Mouse (Mus musculus) midbrain, embryonic 11.5 days (tissue): ENCODE results near the gene Epc2. TPM values are rescaled to one million over a fixed set of nuclear protein-coding genes. Genes with fewer than 3 reads are reported as not detected.

Experiments used
- ATAC-seq: fragments of 200-750 bp; cut with Nextera tagmentation; 2 replicates; pipeline ENCODE4 v1.8.0; 2017; ENCODE audit warnings: moderate TSS enrichment, moderate library complexity; ENCODE audit not compliant: low FRiP score
- DNase-seq: peaks from one replicate; pipeline ENCODE4 v3.0.0; 2015; ENCODE audit warnings: low spot score; ENCODE audit errors: missing footprints
- H3K27ac ChIP-seq: fragments of 300-500 bp; sonication (generic); 2 replicates; pipeline ENCODE4 v1.5.1; 2014; ENCODE audit warnings: low read depth, low read length
- H3K27me3 ChIP-seq: fragments of 300-500 bp; sonication (generic); 2 replicates; pipeline ENCODE4 v1.6.1; 2014; ENCODE audit warnings: mild to moderate bottlenecking, low read length, moderate library complexity, mixed read lengths; ENCODE audit not compliant: control insufficient read depth, insufficient read depth
- H3K36me3 ChIP-seq: fragments of 300-500 bp; sonication (generic); 2 replicates; pipeline ENCODE4 v1.6.1; 2014; ENCODE audit warnings: mild to moderate bottlenecking, low read length, moderate library complexity, mixed read lengths; ENCODE audit not compliant: control insufficient read depth, insufficient read depth
- H3K4me1 ChIP-seq: fragments of 300-500 bp; sonication (generic); 2 replicates; pipeline ENCODE4 v1.6.1; 2014; ENCODE audit warnings: low read length; ENCODE audit not compliant: control insufficient read depth, insufficient read depth
- H3K4me2 ChIP-seq: fragments of 300-500 bp; sonication (generic); 2 replicates; pipeline ENCODE4 v1.6.1; 2014; ENCODE audit warnings: mild to moderate bottlenecking, moderate library complexity
- H3K4me3 ChIP-seq: fragments of 300-500 bp; sonication (generic); 2 replicates; pipeline ENCODE4 v1.5.1; 2014; ENCODE audit warnings: low read depth, low read length
- H3K9ac ChIP-seq: fragments of 300-500 bp; sonication (generic); 2 replicates; pipeline ENCODE4 v1.6.1; 2014; ENCODE audit warnings: low read length
- H3K9me3 ChIP-seq: fragments of 300-500 bp; sonication (generic); 2 replicates; pipeline ENCODE4 v1.6.1; 2016; ENCODE audit warnings: low read length; ENCODE audit not compliant: control insufficient read depth
- WGBS: fragments of 180-500 bp; shearing (Covaris S2); extraction: QIAGEN DNeasy Blood & Tissue Kit; methylation state at CpG from one replicate; pipeline ENCODE4 v1.1.7; 2014; 5-methylcytosine and 5-hydroxymethylcytosine counted together
- polyA plus RNA-seq: library from polyadenylated mRNA; unstranded; fragments of >200 nt; fragmentation: Nextera tagmentation; extraction: Ambion mirVana; gene quantifications from 2 replicates; pipeline ENCODE4 v1.2.1, GENCODE M21; 2014

The Epc2 gene
- 12.2 and 14.0 TPM in 2 replicates for polyA plus RNA-seq

GRCm38 (mm10) chr2:49450931-49451636 is at the start of gene Epc2:
Gene Epc2 (plus strand): TSS chr2:49451486.
- Histone ChIP-seq H3K27ac (peak within 1 kb of the TSS; percentile 99), H3K4me3 (peak within 1 kb of the TSS; percentile 92), H3K9ac (peak within 1 kb of the TSS; percentile 99), H3K9me3 (no peaks in the 10 kb centered on the region), H3K36me3 (no peaks in the 10 kb centered on the region), H3K4me2 (peak within 1 kb of the TSS; percentile 72), H3K27me3 (no peaks in the 10 kb centered on the region), H3K4me1 (peaks cover 4% of the 10 kb centered on the region; the same call in 1 of the 2 replicates)
- WGBS, result under 1% methylated on average over 64 of the region's 88 CpGs
- peak; percentile 86 for ATAC-seq
- peak; percentile 99 for DNase-seq

GRCm38 (mm10) chr2:49405954-49406353 is 45.3 kb upstream of the Epc2 start:
- WGBS, result 61% methylated on average over 2 of the region's 2 CpGs
- no peaks in the 10 kb centered on the region for H3K27me3 ChIP-seq
- H3K36me3 ChIP-seq, result no peaks in the 10 kb centered on the region
- H3K9me3 ChIP-seq, result no peaks in the 10 kb centered on the region
- no peak overlapping the region for H3K27ac ChIP-seq
- no peaks in the 10 kb centered on the region; the same call in 1 of the 2 replicates for H3K4me1 ChIP-seq
- H3K4me3 ChIP-seq, result no peak overlapping the region
- ATAC-seq, result no peak
- DNase-seq, result no peak
- H3K4me2 ChIP-seq, result no peak overlapping the region
- no peak overlapping the region for H3K9ac ChIP-seq

GRCm38 (mm10) chr2:49411685-49412084 is 39.6 kb upstream of the Epc2 start:
- Histone ChIP-seq H3K4me3 (no peak overlapping the region), H3K27ac (no peak overlapping the region), H3K9me3 (no peaks in the 10 kb centered on the region), H3K36me3 (no peaks in the 10 kb centered on the region), H3K9ac (no peak overlapping the region), H3K4me1 (no peaks in the 10 kb centered on the region), H3K27me3 (no peaks in the 10 kb centered on the region), H3K4me2 (no peak overlapping the region)
- no peak for DNase-seq
- no peak for ATAC-seq
- WGBS, result 87% methylated on average over 5 of the region's 5 CpGs

- no peak overlapping the region for H3K27ac ChIP-seq
- H3K36me3 ChIP-seq, result no peaks in the 10 kb centered on the region
- no peak overlapping the region for H3K4me3 ChIP-seq
- H3K9ac ChIP-seq, result no peak overlapping the region
- DNase-seq (no peak), ATAC-seq (no peak)
- H3K27me3 ChIP-seq, result no peaks in the 10 kb centered on the region
- no peak overlapping the region for H3K4me2 ChIP-seq
- H3K9me3 ChIP-seq, result no peaks in the 10 kb centered on the region
- WGBS, result 88% methylated on average over 6 of the region's 6 CpGs
- no peaks in the 10 kb centered on the region for H3K4me1 ChIP-seq
These were observed 38.7 kb upstream of the Epc2 start for GRCm38 (mm10) chr2:49412576-49412975.

- H3K9me3 ChIP-seq, result no peaks in the 10 kb centered on the region
- H3K27ac ChIP-seq, result no peak overlapping the region
- H3K36me3 ChIP-seq, result no peaks in the 10 kb centered on the region
- no peak overlapping the region for H3K4me3 ChIP-seq
- H3K9ac ChIP-seq, result no peak overlapping the region
- WGBS, result 74% methylated on average over 3 of the region's 3 CpGs
- ATAC-seq (no peak), DNase-seq (no peak)
- no peaks in the 10 kb centered on the region for H3K27me3 ChIP-seq
- H3K4me1 ChIP-seq, result no peaks in the 10 kb centered on the region
- no peak overlapping the region for H3K4me2 ChIP-seq
These were observed 35.4 kb upstream of the Epc2 start for GRCm38 (mm10) chr2:49415868-49416267.

- no peak overlapping the region for H3K9ac ChIP-seq
- WGBS, result 86% methylated on average over 10 of the region's 10 CpGs
- H3K4me1 ChIP-seq, result no peaks in the 10 kb centered on the region
- H3K36me3 ChIP-seq, result no peaks in the 10 kb centered on the region
- no peak overlapping the region for H3K27ac ChIP-seq
- no peaks in the 10 kb centered on the region for H3K9me3 ChIP-seq
- DNase-seq (no peak), ATAC-seq (no peak)
- H3K4me2 ChIP-seq, result no peak overlapping the region
- no peaks in the 10 kb centered on the region for H3K27me3 ChIP-seq
- no peak overlapping the region for H3K4me3 ChIP-seq
These were observed 34.2 kb upstream of the Epc2 start for GRCm38 (mm10) chr2:49417018-49417604.

- 94% methylated on average over 3 of the region's 3 CpGs for WGBS
- no peak overlapping the region for H3K4me3 ChIP-seq
- no peak for ATAC-seq
- H3K9ac ChIP-seq, result no peak overlapping the region
- no peak overlapping the region for H3K27ac ChIP-seq
- H3K27me3 ChIP-seq, result no peaks in the 10 kb centered on the region
- H3K4me1 ChIP-seq, result no peaks in the 10 kb centered on the region
- no peak overlapping the region for H3K4me2 ChIP-seq
- no peak for DNase-seq
- no peaks in the 10 kb centered on the region for H3K36me3 ChIP-seq
- no peaks in the 10 kb centered on the region for H3K9me3 ChIP-seq
These were observed 30.9 kb upstream of the Epc2 start for GRCm38 (mm10) chr2:49420396-49420795.

GRCm38 (mm10) chr2:49423857-49424256 is 27.4 kb upstream of the Epc2 start:
- H3K36me3 ChIP-seq, result no peaks in the 10 kb centered on the region
- no peak overlapping the region for H3K4me3 ChIP-seq
- H3K9me3 ChIP-seq, result no peaks in the 10 kb centered on the region
- WGBS, result 63% methylated on average over 2 of the region's 2 CpGs
- H3K4me1 ChIP-seq, result no peaks in the 10 kb centered on the region
- no peaks in the 10 kb centered on the region for H3K27me3 ChIP-seq
- ATAC-seq (no peak), DNase-seq (no peak)
- H3K27ac ChIP-seq, result no peak overlapping the region
- no peak overlapping the region for H3K9ac ChIP-seq
- no peak overlapping the region for H3K4me2 ChIP-seq

- Histone ChIP-seq H3K9me3 (no peaks in the 10 kb centered on the region), H3K4me1 (no peaks in the 10 kb centered on the region), H3K36me3 (no peaks in the 10 kb centered on the region), H3K9ac (no peak overlapping the region), H3K4me3 (no peak overlapping the region), H3K27ac (no peak overlapping the region), H3K27me3 (no peaks in the 10 kb centered on the region), H3K4me2 (no peak overlapping the region)
- no peak for ATAC-seq
- no peak for DNase-seq
- WGBS, result 81% methylated on average over 4 of the region's 4 CpGs
These were observed 26.5 kb upstream of the Epc2 start for GRCm38 (mm10) chr2:49424788-49425187.
